Mouse (Mus musculus): ENCODE measurements around the gene Dhx32.

DNA sequence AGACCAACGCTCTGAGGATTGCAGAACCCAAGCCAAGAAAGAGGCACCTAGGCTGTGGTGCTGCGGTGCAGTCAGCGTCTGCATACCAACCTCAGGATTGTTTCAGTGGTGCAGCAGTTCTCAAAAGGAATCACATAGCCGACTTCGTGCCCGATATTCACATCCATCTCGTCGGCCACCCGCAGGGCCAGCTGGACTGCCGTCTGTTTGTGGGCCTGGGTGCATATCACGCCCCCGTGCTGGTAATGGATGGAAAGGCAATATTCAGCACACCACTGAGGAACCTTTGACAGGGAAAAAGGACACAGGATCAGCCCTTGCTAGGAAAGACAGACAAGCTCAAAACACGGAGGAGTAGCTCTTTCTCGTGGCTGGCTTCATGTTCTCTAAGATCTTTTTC lies 33.8 kb downstream of the Dhx32 start:
- no peak for TF ChIP-seq POLR2A (IDR thresholded peaks at IDR 0.05; ENCODE audit: borderline replicate concordance, insufficient read depth, low read length)
- TF ChIP-seq CTCF (IDR thresholded peaks at IDR 0.05; ENCODE audit: borderline replicate concordance, insufficient read depth, low read depth, low read length): no peak
